Mouse (Mus musculus): ENCODE measurements around the gene Mettl26. TPM values are rescaled to one million over a fixed set of nuclear protein-coding genes. Genes with fewer than 3 reads are reported as not detected.

Gene Mettl26
- total RNA-seq, 2 experiments from 2014 or later, result 22.3 to 39.1 TPM

- no peak for ATAC-seq (replicated peaks; ENCODE audit: poor library complexity)
Measured at GRCm38 (mm10) chr17:25836397-25837075, 38.3 kb upstream of the Mettl26 start.

- ATAC-seq (replicated peaks; ENCODE audit: poor library complexity), result peak; percentile 48
Measured at GRCm38 (mm10) chr17:25837076-25837410, 37.8 kb upstream of the Mettl26 start, which contains the start of gene Rhbdl1. Gene Rhbdl1 (minus strand): TSS chr17:25837295.

- no peak for ATAC-seq (replicated peaks; ENCODE audit: poor library complexity)
Measured at GRCm38 (mm10) chr17:25837533-25837932, 37.3 kb upstream of the Mettl26 start.

GRCm38 (mm10) chr17:25838904-25839303, 36.0 kb upstream of the Mettl26 start:
- ATAC-seq (replicated peaks; ENCODE audit: poor library complexity), result no peak

DNA sequence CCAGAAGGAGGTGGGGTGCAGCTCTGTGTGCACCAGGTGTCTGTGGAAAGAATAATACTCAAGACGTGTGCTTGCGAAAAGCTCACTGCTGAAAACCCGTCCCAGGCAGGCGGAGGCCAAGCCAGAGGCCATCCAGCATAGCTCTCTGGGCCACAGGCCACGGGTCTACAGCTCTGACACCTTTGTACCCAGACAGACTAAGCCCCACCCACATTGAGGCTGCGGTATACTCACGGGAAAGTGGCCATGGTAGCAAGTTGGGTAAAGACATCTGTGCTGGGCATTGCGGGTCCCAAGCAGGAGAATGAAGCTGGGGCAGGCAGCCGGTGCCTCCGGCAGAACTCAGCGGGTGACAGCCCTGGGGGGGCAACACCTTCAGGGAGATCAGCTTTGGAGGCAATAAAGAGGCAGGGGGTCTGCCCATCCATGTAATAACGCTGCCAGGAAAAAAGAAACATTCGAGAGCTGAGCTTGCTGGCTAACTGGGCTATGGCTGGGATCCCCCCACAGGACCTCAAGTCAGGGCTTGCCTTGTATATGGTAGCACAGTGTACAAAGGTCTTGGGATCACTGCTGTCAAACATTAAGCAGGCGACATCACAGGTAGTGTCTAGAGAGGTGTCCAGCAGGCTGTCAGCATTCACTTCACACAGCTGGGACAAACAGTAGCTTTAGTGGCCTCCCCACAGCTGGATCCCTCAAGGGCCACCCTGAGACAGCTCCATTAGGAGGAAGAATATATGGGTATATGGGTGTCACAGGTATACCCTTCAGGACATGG, 35.2 kb upstream of the Mettl26 start:
- no peak for ATAC-seq (replicated peaks; ENCODE audit: poor library complexity)

DNA sequence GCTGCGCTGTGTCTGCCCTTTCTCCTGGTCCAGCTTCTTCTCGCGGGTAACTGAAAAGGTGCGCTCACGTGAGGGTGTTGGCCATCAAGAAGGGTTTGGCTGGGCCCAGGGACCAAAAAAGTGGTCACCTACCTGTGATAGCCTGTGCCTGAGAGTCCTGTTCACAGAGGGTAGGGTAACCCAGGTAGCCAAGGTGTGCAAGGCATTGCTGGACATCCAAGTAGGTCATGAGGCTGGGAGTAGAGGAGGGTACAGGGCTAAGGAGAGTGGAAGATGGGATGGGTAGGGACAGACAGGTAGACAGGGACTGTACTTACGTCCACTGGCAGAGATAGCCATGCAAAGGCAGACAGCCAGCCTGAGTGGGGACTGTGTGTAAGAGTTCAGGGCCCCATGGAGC, 34.4 kb upstream of the Mettl26 start:
- ATAC-seq (replicated peaks; ENCODE audit: poor library complexity), result no peak

DNA sequence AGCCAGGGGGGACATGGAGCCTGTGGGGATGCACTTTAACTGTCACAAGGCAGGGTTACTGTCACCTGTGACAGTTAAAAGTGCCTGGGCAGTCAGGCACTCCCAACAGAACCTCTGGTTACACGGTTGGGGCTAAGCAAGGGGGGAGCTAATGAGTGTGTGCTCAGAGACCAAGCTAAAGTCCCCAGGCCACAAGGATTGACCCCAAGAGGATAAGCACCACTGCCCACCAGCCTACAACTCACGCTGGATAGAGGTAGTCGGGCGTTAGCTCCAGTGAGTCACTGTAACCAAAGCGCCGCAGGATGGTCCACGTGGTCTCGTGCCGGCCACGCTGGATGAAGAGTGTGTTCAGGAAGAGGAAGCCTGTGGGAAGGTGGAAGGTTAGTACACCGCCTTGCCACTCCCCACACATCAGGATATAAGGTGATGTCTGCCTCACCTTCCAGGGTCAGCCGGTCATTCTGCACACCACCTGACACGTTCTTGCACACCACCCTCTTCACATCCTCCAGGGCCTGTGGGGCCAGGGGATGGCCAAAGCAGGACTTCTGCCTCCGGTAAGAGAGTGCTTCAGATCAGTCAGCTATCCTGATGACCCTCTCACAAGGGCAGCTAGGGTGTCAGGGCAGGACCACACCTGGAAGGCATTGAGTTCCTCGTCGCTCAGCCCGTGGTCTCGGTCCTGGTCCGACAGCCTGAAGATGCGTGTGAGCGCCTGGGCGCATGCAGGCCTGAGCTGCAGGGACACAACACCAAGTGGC, 33.6 kb upstream of the Mettl26 start, which contains the start of gene Gm20683:
TSS of gene Gm20683 (minus strand) at position 647 of the 764 bp plus-strand sequence.
- no peak for ATAC-seq (replicated peaks; ENCODE audit: poor library complexity)

DNA sequence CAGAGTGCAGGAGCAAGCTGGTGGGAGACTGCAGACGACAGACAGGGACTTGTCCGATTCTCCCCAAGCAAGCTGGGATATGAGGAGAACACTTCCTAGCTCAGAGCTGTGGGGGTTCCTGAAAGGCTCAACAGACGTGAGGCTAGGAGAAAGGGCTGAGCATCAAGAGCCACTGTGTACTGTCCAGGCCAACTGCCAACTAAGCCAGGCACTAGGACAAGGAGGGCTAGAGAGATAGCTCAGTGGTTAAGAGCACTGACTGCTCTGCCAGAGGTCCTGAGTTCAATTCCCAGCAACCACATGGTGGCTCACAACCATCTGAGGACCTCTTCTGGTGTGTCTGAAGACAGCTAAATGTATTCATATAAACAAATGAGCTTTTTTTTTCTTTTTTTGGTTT, 32.4 kb upstream of the Mettl26 start:
- ATAC-seq (replicated peaks; ENCODE audit: poor library complexity), result no peak

GRCm38 (mm10) chr17:25843122-25843521, 31.8 kb upstream of the Mettl26 start:
- no peak for ATAC-seq (replicated peaks; ENCODE audit: poor library complexity)

DNA sequence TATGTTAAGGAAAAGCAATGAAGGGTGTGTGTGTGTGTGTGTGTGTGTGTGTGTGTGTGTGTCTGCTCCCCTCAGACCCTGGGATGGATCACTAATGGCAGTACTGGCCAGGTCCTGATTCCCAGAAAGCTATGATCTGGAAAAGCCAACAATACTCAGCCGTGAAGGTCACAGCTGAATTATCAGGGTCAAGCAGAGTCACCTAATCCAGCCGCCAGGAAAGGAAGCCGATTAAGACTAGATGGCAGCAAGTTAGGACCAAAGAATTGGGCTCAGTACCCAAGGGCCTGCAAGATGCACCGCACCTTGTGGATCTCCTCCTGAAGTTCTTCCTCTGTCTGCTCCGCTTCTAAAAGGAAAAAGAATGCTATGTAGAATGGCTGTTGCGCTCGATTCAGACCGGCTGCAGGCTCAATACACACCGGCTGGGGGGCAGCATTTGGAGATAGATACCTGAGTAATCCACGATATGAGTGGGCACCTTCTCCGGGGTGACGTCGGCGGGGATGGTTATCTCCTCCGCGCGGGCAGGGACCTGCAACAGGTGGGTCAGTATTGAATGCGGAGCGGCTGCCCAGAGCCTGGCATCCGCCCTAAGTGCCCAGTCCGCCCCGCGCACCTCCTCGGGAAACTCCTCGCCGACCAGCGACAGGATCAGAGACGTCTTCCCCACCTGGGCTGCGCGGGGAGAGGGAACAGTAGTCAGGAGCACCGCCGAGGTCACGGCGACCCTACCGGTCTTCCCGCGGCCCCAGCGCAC, 31.1 kb upstream of the Mettl26 start:
- ATAC-seq (replicated peaks; ENCODE audit: poor library complexity), result peak; percentile 8; the same call in 1 of the 2 replicates

DNA sequence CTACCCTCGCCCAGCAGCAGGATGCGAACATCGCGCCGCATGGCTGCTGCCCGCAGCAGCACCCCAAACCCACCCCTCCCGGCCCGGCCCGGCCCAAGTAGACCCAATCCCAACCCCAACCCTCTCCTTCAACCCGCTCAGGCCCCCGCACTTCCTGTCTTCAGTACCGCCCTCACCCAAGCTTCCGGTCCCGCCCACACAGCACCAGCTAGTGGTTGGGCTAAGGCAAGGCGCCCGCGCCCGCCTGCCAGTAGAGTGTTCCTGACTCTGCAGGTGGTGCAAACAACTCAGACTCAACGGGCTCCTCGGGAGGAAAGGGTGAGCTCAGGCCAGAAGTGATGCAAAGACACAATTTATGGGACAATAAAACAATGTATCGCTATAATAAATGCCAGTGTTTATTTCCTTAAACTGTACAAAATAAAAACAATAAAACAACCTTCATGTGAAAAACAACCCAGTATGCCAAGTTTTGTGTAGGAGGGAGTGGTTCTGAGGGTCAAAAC, 30.4 kb upstream of the Mettl26 start, which contains the start of gene Rhot2:
TSS of gene Rhot2 (minus strand) at position 456 of the 506 bp plus-strand sequence.
- ATAC-seq (replicated peaks; ENCODE audit: poor library complexity), result peak; percentile 97

- no peak for ATAC-seq (replicated peaks; ENCODE audit: poor library complexity)
Measured at GRCm38 (mm10) chr17:25860229-25860628, 14.6 kb upstream of the Mettl26 start.

GRCm38 (mm10) chr17:25860832-25861703, 13.8 kb upstream of the Mettl26 start, which contains the start of gene Wdr90:
Gene Wdr90 (minus strand): TSS chr17:25861501.
- ATAC-seq (replicated peaks; ENCODE audit: poor library complexity), result peak; percentile 96

GRCm38 (mm10) chr17:25861704-25862612, 12.9 kb upstream of the Mettl26 start:
- ATAC-seq (replicated peaks; ENCODE audit: poor library complexity), result no peak

DNA sequence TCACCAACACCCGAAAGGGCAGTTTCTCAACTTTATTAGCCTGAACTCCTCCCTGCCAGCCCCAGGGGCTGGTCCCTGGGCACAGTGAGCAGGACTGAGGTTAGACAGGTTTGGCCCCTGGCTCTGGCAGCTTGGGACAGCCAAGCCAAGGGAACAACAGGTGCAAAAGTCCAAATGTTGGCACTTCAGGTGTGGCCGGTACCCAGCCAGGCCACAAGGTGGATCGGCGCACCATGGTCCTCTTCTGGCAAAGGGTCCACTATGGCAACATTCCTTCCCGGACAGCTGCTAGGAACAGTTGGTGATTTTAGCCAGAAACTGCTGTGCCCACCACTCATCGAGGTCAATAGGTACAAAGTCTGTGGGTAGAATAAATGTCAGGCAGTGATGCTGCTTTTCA, 11.2 kb upstream of the Mettl26 start:
- no peak for ATAC-seq (replicated peaks; ENCODE audit: poor library complexity)

DNA sequence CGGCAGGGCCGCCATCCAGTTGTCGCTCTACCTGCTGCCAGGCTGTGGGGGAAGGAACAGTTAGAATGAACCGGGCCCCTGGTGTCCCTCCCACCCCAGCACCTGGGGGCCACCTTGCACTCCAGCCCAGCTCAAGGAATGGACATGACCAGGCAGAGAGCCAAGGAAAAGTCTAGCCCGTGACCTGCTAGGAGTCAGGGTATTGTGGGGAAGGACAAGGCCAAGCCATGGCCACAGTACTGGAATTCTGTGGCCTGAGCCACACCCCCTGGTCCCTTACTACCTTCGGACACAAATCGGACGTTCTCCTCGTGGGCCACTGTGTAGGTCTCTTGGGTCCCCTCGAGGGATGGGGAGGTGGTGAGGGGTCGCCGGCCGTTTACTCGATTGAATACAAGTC, 10.6 kb upstream of the Mettl26 start:
- no peak for ATAC-seq (replicated peaks; ENCODE audit: poor library complexity)

DNA sequence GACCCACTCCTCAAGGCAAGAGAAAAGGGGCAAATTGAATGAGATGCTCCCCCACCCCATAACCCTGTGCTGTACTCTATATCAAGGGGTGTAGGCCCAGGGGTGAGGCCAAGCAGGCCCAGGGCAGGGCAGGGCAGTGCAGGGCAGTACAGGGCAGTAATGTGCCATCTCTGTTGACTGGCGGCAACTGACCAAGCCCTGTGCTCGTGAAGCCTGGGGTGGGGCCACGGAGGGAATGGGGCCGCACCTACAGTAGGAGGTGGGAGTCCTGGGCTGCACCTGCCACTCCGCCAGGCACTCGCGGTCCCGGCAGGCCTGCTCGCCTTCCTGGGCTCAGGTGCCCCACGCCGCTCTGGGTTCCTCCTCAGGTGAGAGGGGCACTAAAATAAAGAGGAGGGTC, 9.6 kb upstream of the Mettl26 start:
- no peak for ATAC-seq (replicated peaks; ENCODE audit: poor library complexity)

DNA sequence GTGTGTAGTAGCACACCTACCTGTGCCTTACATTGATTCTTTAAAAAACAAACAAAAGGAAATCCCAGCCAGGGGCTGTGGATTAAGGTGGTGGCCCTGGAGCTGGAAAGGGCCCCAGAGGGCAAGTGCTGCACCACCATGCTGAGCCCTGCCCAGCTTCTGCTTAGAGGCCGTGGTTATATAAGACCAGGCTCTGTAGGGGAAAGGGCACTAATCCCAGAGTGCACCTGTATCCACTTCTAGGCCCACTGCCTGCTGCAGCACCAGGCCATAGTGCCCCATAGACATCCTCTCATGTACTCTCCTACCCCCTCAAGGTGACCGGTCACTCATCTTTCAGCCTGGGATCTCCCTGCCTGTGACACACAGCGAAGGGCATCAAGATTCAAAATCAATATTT, 8.7 kb upstream of the Mettl26 start:
- no peak for ATAC-seq (replicated peaks; ENCODE audit: poor library complexity)

DNA sequence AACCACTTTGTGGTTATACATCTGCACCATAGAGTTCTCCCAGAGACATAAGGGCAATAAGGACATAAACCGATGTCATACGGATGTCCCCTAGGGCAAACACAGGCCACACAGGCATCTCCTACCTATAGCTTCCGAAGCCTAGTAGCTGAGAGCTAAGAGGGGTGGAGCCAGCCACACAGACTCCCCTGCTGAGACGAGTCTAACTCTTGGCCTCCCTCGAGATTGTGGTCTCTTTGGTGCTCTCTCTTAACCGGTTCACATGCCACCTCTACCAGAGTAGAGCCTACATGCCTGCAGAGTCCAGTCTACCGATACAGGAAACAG, 7.4 kb upstream of the Mettl26 start:
- peak; percentile 66 for ATAC-seq (replicated peaks; ENCODE audit: poor library complexity)

Measured in megakaryocyte progenitor cell, adult 5-6 weeks (primary cell).